Mouse (Mus musculus): ENCODE measurements around the gene Ints5. TPM values are rescaled to one million over a fixed set of nuclear protein-coding genes. Genes with fewer than 3 reads are reported as not detected.
"Not testable (repeated sequence)": the region's sequence is repeated elsewhere in the genome, so short reads cannot be mapped to it uniquely, and the experiment has no call there.

Gene Ints5
- total RNA-seq, 2 experiments from 2014 or later = 19.0 to 20.1 TPM

- no peak for DNase-seq (ENCODE audit: low spot score in 2 of 2)
These were observed 5.8 kb upstream of the Ints5 start for GRCm38 (mm10) chr19:8886916-8887584.

- no peak for DNase-seq (ENCODE audit: low spot score in 2 of 2)
These were observed 5.0 kb upstream of the Ints5 start for GRCm38 (mm10) chr19:8887585-8888463.

GRCm38 (mm10) chr19:8888511-8889385, 4.1 kb upstream of the Ints5 start, which contains the start of the genes 1810009A15Rik and Gm49416:
Gene 1810009A15Rik (plus strand): TSS chr19:8888853.
Gene Gm49416 (plus strand): TSS chr19:8888926.
- DNase-seq (ENCODE audit: low spot score in 2 of 2) = peak; percentile 90 to 97

- no peak for DNase-seq (ENCODE audit: low spot score in 2 of 2)
These were observed 2.7 kb downstream of the Ints5 start for GRCm38 (mm10) chr19:8895397-8895960.

DNA sequence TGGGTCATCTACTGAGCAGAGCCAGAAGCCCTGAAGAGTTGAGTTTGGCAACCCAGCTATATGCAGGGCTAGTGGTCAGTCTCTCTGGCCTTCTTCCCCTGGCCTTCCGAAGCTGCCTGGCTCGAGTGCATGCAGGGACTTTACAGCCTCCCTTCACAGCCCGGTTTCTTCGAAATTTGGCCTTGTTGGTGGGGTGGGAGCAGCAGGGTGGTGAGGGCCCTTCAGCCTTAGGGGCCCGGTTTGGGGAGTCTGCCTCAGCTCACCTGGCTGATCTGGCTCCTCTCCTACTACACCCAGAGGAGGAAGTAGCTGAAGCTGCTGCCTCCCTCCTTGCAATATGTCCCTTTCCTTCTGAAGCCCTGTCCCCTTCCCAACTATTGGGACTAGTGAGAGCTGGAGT, 3.4 kb downstream of the Ints5 start:
- DNase-seq (ENCODE audit: low spot score in 2 of 2) = not testable (repeated sequence)

DNA sequence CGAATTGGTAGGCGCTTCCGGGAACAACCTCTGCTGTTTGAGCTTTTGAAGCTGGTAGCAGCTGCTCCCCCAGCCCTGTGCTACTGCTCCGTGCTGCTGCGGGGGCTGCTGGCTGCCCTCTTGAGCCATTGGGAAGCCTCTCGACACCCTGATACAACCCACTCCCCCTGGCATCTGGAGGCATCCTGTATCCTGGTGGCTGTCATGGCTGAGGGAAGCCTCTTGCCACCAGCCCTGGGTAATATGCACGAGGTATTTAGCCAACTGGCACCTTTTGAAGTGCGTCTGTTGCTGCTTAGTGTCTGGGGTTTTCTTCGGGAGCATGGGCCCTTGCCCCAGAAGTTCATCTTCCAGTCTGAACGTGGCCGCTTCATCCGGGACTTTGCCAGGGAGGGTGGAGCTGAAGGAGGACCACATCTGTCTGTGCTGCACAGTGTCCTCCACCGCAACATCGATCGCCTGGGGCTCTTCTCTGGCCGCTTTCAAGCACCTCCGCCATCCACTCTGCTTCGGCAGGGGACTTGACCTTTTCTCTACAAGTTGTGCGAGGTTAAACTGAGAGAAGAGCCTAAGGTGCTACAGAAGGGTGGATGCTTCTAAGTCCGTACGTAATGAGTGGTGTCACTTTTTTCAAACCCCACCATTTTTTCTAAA, 4.5 kb downstream of the Ints5 start:
- DNase-seq (ENCODE audit: low spot score in 2 of 2) = peak in 1 of 2 experiments; percentile 68

- DNase-seq (ENCODE audit: low spot score in 2 of 2) = peak; percentile 88 to 95
These were observed 5.2 kb downstream of the Ints5 start, which contains the start of gene Ganab for GRCm38 (mm10) chr19:8897865-8898495. Gene Ganab (plus strand): TSS chr19:8898071.

DNA sequence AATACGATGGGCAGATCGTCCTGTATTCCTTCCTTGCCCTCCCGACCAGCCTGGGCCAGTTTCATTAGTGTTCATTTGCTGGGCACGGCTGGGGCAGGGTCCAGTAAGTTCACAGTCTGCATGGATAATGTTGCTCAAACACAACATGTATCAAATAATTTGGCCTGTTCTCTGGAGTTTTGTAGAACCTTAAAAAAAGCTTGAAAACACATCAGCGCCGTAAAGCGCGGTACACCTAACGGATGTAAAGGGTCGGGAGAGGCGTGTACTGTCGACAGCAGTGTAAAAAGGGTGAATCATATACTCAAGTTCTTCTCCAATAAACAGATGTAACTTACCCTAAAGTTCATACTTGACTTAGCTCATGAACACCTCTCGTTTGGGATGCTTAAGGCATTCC, 5.8 kb downstream of the Ints5 start:
- DNase-seq (ENCODE audit: low spot score in 2 of 2) = no peak

- no peak for DNase-seq (ENCODE audit: low spot score in 2 of 2)
These were observed 6.3 kb downstream of the Ints5 start for GRCm38 (mm10) chr19:8899079-8899478.

GRCm38 (mm10) chr19:8903412-8903811, 10.6 kb downstream of the Ints5 start:
- DNase-seq (ENCODE audit: low spot score in 2 of 2) = no peak

GRCm38 (mm10) chr19:8908531-8908930, 15.7 kb downstream of the Ints5 start:
- no peak for DNase-seq (ENCODE audit: low spot score in 2 of 2)

GRCm38 (mm10) chr19:8911810-8912209, 19.0 kb downstream of the Ints5 start:
- no peak for DNase-seq (ENCODE audit: low spot score in 2 of 2)

- DNase-seq (ENCODE audit: low spot score in 2 of 2) = no peak
These were observed 21.4 kb downstream of the Ints5 start for GRCm38 (mm10) chr19:8914212-8914611.

DNA sequence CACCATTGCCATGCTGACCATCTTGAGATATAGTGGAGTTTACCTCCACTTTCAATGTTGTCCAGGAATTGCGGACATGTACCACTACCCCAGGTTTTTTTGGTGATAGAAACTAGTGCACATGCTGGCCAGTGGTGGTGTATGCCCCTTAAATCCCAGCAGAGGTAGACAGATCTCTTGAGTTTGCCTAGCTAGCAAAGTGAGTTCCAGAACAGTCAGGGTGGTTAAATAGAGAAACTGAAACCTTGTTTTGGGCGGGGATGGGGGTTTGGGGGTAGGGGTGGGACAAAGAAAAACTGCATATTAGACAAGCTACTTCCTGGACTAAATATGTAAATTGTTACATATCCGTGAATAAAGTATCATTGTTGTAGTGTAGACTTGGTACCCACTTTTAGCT, 26.2 kb downstream of the Ints5 start:
- no peak for DNase-seq (ENCODE audit: low spot score in 2 of 2)

GRCm38 (mm10) chr19:8919684-8920072, 26.9 kb downstream of the Ints5 start:
- DNase-seq (ENCODE audit: low spot score in 2 of 2) = no peak

GRCm38 (mm10) chr19:8920073-8920736, 27.4 kb downstream of the Ints5 start, which contains the start of gene B3gat3:
Gene B3gat3 (plus strand): TSS chr19:8920374.
- peak; percentile 90 to 95 for DNase-seq (ENCODE audit: low spot score in 2 of 2)

DNA sequence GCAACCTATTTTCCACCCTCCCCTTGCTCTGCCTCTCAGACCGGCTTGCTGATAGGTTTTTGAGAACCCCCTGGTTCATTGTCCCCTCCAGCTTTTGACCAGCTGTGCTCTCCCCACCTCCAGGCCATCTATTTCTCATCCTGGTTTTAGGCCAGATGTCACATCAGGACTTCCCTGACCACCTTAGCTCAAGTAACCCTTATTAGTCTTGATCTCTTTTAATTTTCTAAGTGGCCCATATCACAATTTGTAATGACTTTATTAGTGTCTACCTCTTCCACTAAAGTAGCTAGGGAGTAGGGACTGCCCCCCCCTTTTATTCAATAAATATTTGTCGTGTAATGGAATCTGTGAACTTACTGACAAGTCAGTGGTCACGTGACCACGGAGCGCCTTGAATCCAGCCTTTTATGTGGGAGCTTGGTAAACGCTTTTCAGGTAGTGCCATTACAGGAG, 28.1 kb downstream of the Ints5 start:
- no peak for DNase-seq (ENCODE audit: low spot score in 2 of 2)

- no peak for DNase-seq (ENCODE audit: low spot score in 2 of 2)
These were observed 28.9 kb downstream of the Ints5 start for GRCm38 (mm10) chr19:8921741-8922140.

DNA sequence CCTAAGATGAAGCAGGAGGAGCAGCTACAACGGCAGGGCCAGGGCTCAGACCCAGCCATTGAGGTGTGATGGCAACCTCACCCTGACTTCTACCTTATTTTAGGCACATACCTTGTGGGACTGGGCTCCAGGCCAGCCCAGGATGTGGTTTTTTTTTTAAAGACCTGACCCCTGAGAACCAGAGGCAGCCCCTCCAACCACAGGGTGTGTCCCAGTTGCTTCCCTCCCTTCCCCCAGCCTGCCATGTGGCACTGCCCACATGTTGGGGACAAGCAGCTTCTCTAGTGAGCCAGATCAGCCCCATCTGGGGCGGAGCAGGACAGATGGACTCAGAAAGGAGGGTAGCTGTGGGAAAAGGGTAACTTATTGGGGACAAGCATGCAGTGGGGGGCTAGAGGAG, 34.0 kb downstream of the Ints5 start:
- DNase-seq (ENCODE audit: low spot score in 2 of 2) = no peak
